Mouse (Mus musculus): Measurements from ENCODE around the gene Aire. TPM values are rescaled to one million over a fixed set of nuclear protein-coding genes. Genes with fewer than 3 reads are reported as not detected.

Aire gene
- total RNA-seq (2014; rRNA removed) (0.14 and 0.99 TPM in 2 replicates), polyA plus RNA-seq (2015; fragmentation: Nextera tagmentation; extraction: Ambion mirVana) (0.05 and 0.30 TPM in 2 replicates)

- H3K9me3 ChIP-seq (ENCODE audit: low read length): no peaks in the 10 kb centered on the region
- H3K27ac ChIP-seq: no peak within 1 kb of the TSS
- no peaks in the 10 kb centered on the region for H3K36me3 ChIP-seq (ENCODE audit: insufficient read depth, low read length)
- DNase-seq (ENCODE audit: low spot score) (peak; percentile 74), ATAC-seq (peak; percentile 69)
- H3K4me1 ChIP-seq (ENCODE audit: insufficient read depth, low read length): 0 out of 2 replicates have a peak, but pooled peaks cover 6% of the 10 kb centered on the region
- no peaks in the 10 kb centered on the region for H3K27me3 ChIP-seq (ENCODE audit: insufficient read depth, low read length)
- peak; percentile 81 for TF ChIP-seq CTCF (IDR thresholded peaks at IDR 0.05; ENCODE audit: low read depth)
- 1% methylated on average over 27 of the region's 27 CpGs for WGBS
- H3K4me3 ChIP-seq (ENCODE audit: low read length): peak within 1 kb of the TSS; percentile 25
- H3K4me2 ChIP-seq (ENCODE audit: low read depth, low read length): peak within 1 kb of the TSS; percentile 53
- no peak within 1 kb of the TSS for H3K9ac ChIP-seq (replicated peaks; ENCODE audit: low read length)
These were observed at the start of gene Aire for GRCm38 (mm10) chr10:78043406-78043836. TSS of gene Aire (minus strand) at chr10:78043610.

DNA sequence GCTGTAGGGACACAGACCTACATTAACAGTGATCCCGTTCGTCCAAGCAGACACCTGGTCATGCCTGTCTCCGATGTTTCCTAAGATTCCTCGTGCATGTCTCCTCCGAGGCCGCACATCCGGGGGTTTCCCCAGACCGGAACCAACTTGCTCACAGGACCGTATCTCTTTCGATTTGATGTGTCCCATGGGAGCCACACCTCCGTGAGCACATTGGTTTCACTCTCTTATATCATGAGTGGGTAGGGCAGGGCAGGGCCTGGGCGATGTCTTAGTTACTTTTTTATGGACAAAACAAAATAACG is 49.3 kb upstream of the Aire start:
- Histone ChIP-seq H3K9ac (replicated peaks; ENCODE audit: low read length) (no peak overlapping the region), H3K27me3 (ENCODE audit: insufficient read depth, low read length) (no peaks in the 10 kb centered on the region), H3K4me1 (ENCODE audit: insufficient read depth, low read length) (no peaks in the 10 kb centered on the region), H3K9me3 (ENCODE audit: low read length) (no peaks in the 10 kb centered on the region), H3K4me2 (ENCODE audit: low read depth, low read length) (no peak overlapping the region), H3K4me3 (ENCODE audit: low read length) (no peak overlapping the region), H3K36me3 (ENCODE audit: insufficient read depth, low read length) (no peaks in the 10 kb centered on the region), H3K27ac (no peak overlapping the region)
- no peak for TF ChIP-seq CTCF (IDR thresholded peaks at IDR 0.05; ENCODE audit: low read depth)
- no peak for DNase-seq (ENCODE audit: low spot score)
- ATAC-seq: no peak
- 90% methylated on average over 13 of the region's 13 CpGs for WGBS

DNA sequence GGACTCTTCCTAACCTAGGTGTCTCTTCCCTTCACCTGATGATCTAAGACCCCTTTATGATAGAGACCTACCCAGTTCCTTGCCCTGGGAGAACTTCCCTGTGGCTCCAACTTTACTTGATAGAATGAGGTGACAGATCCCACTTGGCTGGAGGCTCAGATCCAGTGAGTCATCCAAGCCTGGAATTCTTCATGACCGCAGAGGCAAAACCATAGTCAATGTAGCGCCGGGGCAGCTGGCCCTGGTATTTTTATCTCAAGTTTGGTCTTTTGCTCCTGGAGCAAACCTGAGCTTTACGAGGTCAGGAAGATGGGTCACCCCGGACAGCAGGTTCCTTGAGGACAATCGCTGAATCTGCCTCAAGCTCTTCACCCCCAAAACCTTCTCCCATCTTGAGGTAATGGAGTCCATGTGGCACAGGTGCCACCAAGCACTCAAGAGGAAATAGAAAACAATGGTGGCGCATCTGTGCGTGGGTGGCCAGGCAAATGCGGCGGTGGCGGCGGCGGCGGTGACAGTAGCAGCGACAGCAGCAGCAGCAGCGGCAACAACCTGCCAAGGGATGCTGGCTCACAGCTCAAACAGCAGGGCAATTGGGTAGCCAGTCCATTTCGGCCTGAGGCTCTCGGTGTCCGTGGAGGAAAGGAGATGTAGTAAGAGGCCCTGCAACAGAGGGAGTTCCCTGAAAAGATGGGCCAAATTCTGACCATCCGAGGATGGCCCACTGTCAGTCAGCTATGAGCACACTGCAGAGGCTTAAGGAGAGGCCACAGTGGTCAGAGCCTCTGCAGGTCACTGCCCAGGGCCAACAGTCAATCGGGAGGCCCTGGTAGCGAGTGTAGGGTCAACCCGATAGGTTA is 48.7 kb upstream of the Aire start:
- H3K27me3 ChIP-seq (ENCODE audit: insufficient read depth, low read length): no peaks in the 10 kb centered on the region
- 87% methylated on average over 23 of the region's 23 CpGs for WGBS

DNA sequence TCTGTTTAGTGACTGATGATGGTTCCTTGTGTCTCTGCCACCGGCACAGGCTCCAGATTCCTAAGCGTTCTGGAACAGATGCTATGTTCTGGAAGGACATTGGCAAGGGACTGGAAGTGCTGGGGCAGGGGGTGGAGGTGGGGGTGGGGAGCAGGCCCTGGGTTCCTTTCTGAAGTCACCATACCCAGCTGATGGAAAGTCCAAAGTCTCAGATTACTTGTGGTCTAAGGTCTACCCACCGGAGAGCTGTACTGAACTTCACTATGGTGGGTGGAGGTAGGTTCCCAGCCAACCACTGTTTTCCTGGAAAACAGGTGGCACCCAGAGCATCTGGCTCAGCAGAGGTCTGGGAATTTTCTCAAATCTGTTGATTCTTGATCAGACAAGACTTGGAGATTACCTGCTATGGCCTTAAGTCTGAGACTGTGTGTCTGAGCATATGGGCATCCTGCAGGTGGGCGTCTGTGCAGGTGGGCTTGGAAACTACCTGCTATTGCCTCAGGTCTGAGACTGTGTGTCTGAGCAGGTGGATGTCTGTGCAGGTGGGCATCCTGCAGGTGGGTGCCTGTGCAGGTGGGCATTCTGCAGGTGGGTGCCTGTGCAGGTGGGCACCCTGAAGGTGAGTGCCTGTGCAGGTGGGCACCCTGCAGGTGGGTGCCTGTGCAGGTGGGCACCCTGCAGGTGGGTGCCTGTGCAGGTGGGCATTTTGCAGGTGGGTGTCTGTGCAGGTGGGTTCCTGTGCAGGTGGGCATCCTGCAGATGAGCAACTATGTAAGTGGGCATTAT is 47.5 kb upstream of the Aire start:
- Histone ChIP-seq H3K36me3 (ENCODE audit: insufficient read depth, low read length) (no peaks in the 10 kb centered on the region), H3K9ac (replicated peaks; ENCODE audit: low read length) (no peak overlapping the region), H3K4me2 (ENCODE audit: low read depth, low read length) (no peak overlapping the region), H3K27me3 (ENCODE audit: insufficient read depth, low read length) (no peaks in the 10 kb centered on the region), H3K4me1 (ENCODE audit: insufficient read depth, low read length) (no peaks in the 10 kb centered on the region), H3K4me3 (ENCODE audit: low read length) (no peak overlapping the region), H3K27ac (no peak overlapping the region), H3K9me3 (ENCODE audit: low read length) (no peaks in the 10 kb centered on the region)
- ATAC-seq (no peak), DNase-seq (ENCODE audit: low spot score) (no peak)
- TF ChIP-seq CTCF (IDR thresholded peaks at IDR 0.05; ENCODE audit: low read depth): no peak
- 79% methylated on average over 4 of the region's 4 CpGs for WGBS

More for the DNA sequence above, 48.7 kb upstream of the Aire start:
- H3K9ac ChIP-seq (replicated peaks; ENCODE audit: low read length): no peak overlapping the region
- H3K4me2 ChIP-seq (ENCODE audit: low read depth, low read length): no peak overlapping the region
- DNase-seq (ENCODE audit: low spot score) (no peak), ATAC-seq (no peak)
- H3K9me3 ChIP-seq (ENCODE audit: low read length): no peaks in the 10 kb centered on the region
- H3K4me1 ChIP-seq (ENCODE audit: insufficient read depth, low read length): no peaks in the 10 kb centered on the region
- no peak for TF ChIP-seq CTCF (IDR thresholded peaks at IDR 0.05; ENCODE audit: low read depth)
- H3K36me3 ChIP-seq (ENCODE audit: insufficient read depth, low read length): no peaks in the 10 kb centered on the region
- H3K4me3 ChIP-seq (ENCODE audit: low read length): no peak overlapping the region
- H3K27ac ChIP-seq: no peak overlapping the region

GRCm38 (mm10) chr10:78090246-78090645 is 46.8 kb upstream of the Aire start:
- no peak overlapping the region for H3K4me2 ChIP-seq (ENCODE audit: low read depth, low read length)
- DNase-seq (ENCODE audit: low spot score): no peak
- H3K4me1 ChIP-seq (ENCODE audit: insufficient read depth, low read length): no peaks in the 10 kb centered on the region
- ATAC-seq: no peak
- no peak overlapping the region for H3K9ac ChIP-seq (replicated peaks; ENCODE audit: low read length)
- H3K4me3 ChIP-seq (ENCODE audit: low read length): no peak overlapping the region
- no peaks in the 10 kb centered on the region for H3K36me3 ChIP-seq (ENCODE audit: insufficient read depth, low read length)
- no peak overlapping the region for H3K27ac ChIP-seq
- no peaks in the 10 kb centered on the region for H3K27me3 ChIP-seq (ENCODE audit: insufficient read depth, low read length)
- TF ChIP-seq CTCF (IDR thresholded peaks at IDR 0.05; ENCODE audit: low read depth): no peak
- WGBS: 58% methylated on average over 6 of the region's 6 CpGs
- no peaks in the 10 kb centered on the region for H3K9me3 ChIP-seq (ENCODE audit: low read length)

GRCm38 (mm10) chr10:78087101-78087511 is 43.7 kb upstream of the Aire start:
- H3K9ac ChIP-seq (replicated peaks; ENCODE audit: low read length): no peak overlapping the region
- no peak for TF ChIP-seq CTCF (IDR thresholded peaks at IDR 0.05; ENCODE audit: low read depth)
- H3K27ac ChIP-seq: no peak overlapping the region
- no peak for DNase-seq (ENCODE audit: low spot score)
- H3K4me2 ChIP-seq (ENCODE audit: low read depth, low read length): no peak overlapping the region
- H3K4me3 ChIP-seq (ENCODE audit: low read length): no peak overlapping the region
- no peaks in the 10 kb centered on the region for H3K4me1 ChIP-seq (ENCODE audit: insufficient read depth, low read length)
- 85% methylated on average over 6 of the region's 6 CpGs for whole genome bisulfite sequencing
- H3K9me3 ChIP-seq (ENCODE audit: low read length): no peaks in the 10 kb centered on the region
- no peaks in the 10 kb centered on the region for H3K36me3 ChIP-seq (ENCODE audit: insufficient read depth, low read length)
- ATAC-seq: no peak
- H3K27me3 ChIP-seq (ENCODE audit: insufficient read depth, low read length): no peaks in the 10 kb centered on the region
